Mouse (Mus musculus) fat pad, adult 2 months (tissue): ENCODE measurements at regions not wholly inside any gene's neighbourhood (a gene's known extent, or its start where the extent isn't known, plus 50 kb on each side); places are given as distances from the start of the nearest gene placed in this dataset.

ENCODE experiments used
- DNase-seq: peaks from one replicate; pipeline ENCODE4 v3.0.0-alpha.2; 2011; ENCODE audit warnings: low read depth, low spot score; ENCODE audit errors: extremely low read depth

DNA sequence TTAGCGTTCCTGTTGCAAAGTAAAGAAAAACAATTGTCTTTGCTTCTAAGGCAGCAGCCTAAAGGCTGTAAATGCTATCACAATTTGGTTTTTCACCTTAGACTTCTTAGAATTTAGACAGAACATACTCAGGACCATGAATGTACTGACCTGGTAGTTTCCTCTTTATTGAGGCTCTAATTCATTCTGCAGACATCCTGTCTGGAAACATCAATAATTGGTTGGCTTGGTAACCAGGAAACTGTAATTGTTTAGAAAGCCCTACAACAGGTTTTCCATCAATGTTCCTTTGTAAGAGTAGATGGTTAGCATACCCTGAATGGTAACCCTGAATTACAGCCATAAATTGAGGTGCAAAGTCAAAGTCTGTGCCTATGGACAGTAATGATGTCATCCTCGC lies 67.4 kb upstream of the Prr30 start:
- no peak for DNase-seq
